Mouse (Mus musculus) lung, adult 2 months (tissue): ENCODE results near the gene Esyt3.

Experiments used
- CTCF ChIP-seq: fragments of 200-500 bp; IDR thresholded peaks from 2 replicates; pipeline ENCODE4 v1.5.1; 2011; ENCODE audit warnings: mild to moderate bottlenecking, low read length, control low read depth; ENCODE audit not compliant: insufficient read depth
- POLR2A ChIP-seq: fragments of 200-500 bp; IDR thresholded peaks from 2 replicates; pipeline ENCODE4 v1.6.1; 2011; ENCODE audit warnings: low read depth, mild to moderate bottlenecking, control low read depth, low read length, borderline replicate concordance; ENCODE audit errors: extremely low read depth

- TF ChIP-seq CTCF, result no peak
- TF ChIP-seq POLR2A, result no peak
Measured at GRCm38 (mm10) chr9:99354796-99355195, 3.6 kb downstream of the Esyt3 start.
